Mouse (Mus musculus) bone marrow, adult 2 months (tissue): Measurements from ENCODE around the gene Zfp697. TPM values are rescaled to one million over a fixed set of nuclear protein-coding genes. Genes with fewer than 3 reads are reported as not detected.
"Not testable (repeated sequence)": the region's sequence is repeated elsewhere in the genome, so short reads cannot be mapped to it uniquely, and the experiment has no call there.

Experiments
- H3K27ac ChIP-seq: fragments of 200-500 bp; 2 replicates; pipeline ENCODE4 v1.5.1; 2012; ENCODE audit warnings: low read depth, mild to moderate bottlenecking, control low read depth, inconsistent platforms, low read length; ENCODE audit not compliant: control insufficient read depth, poor library complexity, insufficient read depth
- H3K4me1 ChIP-seq: fragments of 200-500 bp; 2 replicates; pipeline ENCODE4 v1.6.1; 2011; ENCODE audit warnings: low read length; ENCODE audit not compliant: control insufficient read depth, insufficient read depth
- H3K4me3 ChIP-seq: fragments of 200-500 bp; replicated peaks from 2 replicates; pipeline ENCODE3; 2011; ENCODE audit warnings: mild to moderate bottlenecking, low read depth, low read length, control low read depth; ENCODE audit not compliant: control insufficient read depth
- CTCF ChIP-seq: fragments of 200-500 bp; IDR thresholded peaks from 2 replicates; pipeline ENCODE4 v1.5.1; 2011; ENCODE audit warnings: low read length, control low read depth; ENCODE audit not compliant: control insufficient read depth, insufficient read depth
- POLR2A ChIP-seq: fragments of 200-500 bp; IDR thresholded peaks from 2 replicates; pipeline ENCODE4 v1.6.1; 2011; ENCODE audit warnings: low read depth, mild to moderate bottlenecking, control low read depth, low read length, borderline replicate concordance; ENCODE audit not compliant: control insufficient read depth
- WGBS: fragments of 180-500 bp; shearing (Covaris S2); methylation state at CpG from one replicate; pipeline ENCODE4 v1.1.7; 2018; 5-methylcytosine and 5-hydroxymethylcytosine counted together
- polyA plus RNA-seq: library from polyadenylated mRNA; stranded (reverse); fragments of >200 nt; gene quantifications from 2 replicates; pipeline ENCODE4 v1.2.4, GENCODE M21; 2011; ENCODE audit warnings: low replicate concordance; ENCODE audit not compliant: missing spikeins, insufficient read depth, insufficient read length

The Zfp697 gene
- polyA plus RNA-seq, 1 experiment: not detected

GRCm38 (mm10) chr3:98550832-98551231 lies 168.6 kb downstream of the Zfp697 start:
- WGBS: no CpG with 5 or more reads among the region's 1 CpGs
- not testable (repeated sequence) for H3K27ac ChIP-seq, H3K4me1 ChIP-seq, H3K4me3 ChIP-seq

GRCm38 (mm10) chr3:98560711-98561110 lies 178.4 kb downstream of the Zfp697 start:
- WGBS: no CpG with 5 or more reads among the region's 5 CpGs
- not testable (repeated sequence) for H3K27ac ChIP-seq, H3K4me3 ChIP-seq, H3K4me1 ChIP-seq

- H3K27ac ChIP-seq, H3K4me1 ChIP-seq, H3K4me3 ChIP-seq: not testable (repeated sequence)
- no CpG with 5 or more reads among the region's 2 CpGs for WGBS
Measured at GRCm38 (mm10) chr3:98563831-98564230, 181.6 kb downstream of the Zfp697 start.

DNA sequence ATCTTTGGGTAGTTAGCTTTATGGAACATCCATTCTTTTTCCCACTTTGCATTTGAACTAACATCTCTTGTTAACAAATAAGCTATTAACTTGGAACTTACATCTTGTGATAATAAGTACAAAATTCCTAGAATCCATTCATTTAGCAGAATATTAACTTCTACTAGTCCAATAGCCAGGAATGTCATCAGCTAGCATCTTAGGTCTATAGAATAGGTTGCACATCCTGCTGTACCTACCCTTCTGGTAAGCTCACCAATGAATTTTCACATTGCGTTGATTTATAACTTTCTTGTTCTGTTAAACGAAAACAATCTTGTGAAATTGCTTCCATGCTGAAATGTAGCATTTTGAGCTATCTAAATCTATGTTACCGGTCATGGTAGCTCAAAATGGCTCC lies 182.6 kb downstream of the Zfp697 start:
- H3K4me3 ChIP-seq, H3K27ac ChIP-seq, H3K4me1 ChIP-seq: not testable (repeated sequence)
- WGBS: no CpG with 5 or more reads among the region's 3 CpGs

DNA sequence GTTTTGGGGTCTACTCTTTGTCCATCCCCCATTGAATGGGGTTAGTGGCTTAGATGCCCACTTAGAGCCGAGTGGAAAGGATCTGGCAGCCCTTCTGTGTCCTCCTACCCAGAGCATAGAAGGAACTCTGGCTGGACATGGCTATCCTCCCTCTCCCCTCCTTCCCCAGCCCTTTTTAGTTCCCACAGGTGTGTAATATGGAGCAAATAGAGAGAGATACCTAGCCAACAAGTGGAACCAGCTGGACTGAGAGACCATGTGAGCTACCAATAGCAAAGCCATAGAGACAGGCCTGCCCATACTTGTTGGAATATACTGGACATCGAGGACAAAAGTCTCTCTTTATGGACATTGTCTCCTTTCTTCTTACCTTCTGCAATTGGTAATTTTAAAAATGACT lies 185.5 kb downstream of the Zfp697 start:
- not testable (repeated sequence) for H3K27ac ChIP-seq, H3K4me3 ChIP-seq, H3K4me1 ChIP-seq
- 72% methylated on average over 2 of the region's 2 CpGs for WGBS

- H3K27ac ChIP-seq, H3K4me3 ChIP-seq, H3K4me1 ChIP-seq: not testable (repeated sequence)
- 67% methylated on average over 1 of the region's 1 CpGs for WGBS
Measured at GRCm38 (mm10) chr3:98581024-98581423, 198.8 kb downstream of the Zfp697 start.

- not testable (repeated sequence) for H3K4me1 ChIP-seq, H3K4me3 ChIP-seq, H3K27ac ChIP-seq
- WGBS: no CpG with 5 or more reads among the region's 1 CpGs
Measured at GRCm38 (mm10) chr3:98582202-98582601, 199.9 kb downstream of the Zfp697 start.

GRCm38 (mm10) chr3:98582622-98583021 lies 200.4 kb downstream of the Zfp697 start:
- not testable (repeated sequence) for H3K4me1 ChIP-seq, H3K27ac ChIP-seq, H3K4me3 ChIP-seq

DNA sequence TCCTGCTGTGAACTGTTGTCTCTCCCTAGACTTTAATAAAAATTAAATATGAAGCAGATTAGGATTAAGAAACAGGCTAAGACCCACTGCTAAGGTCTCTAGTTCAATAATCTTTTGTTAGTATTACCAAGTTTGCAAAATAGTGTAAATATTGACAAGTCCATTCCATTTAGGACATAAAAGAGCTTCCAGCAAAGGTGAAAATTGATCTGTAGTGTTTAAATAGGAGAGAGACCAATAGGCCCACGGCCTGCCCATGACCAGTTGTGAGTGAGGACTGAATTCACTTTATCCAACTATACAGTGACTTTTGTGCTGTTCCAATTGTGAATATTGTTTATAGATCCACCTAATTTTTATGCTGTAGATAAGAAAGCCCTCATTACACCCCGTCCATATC lies 205.5 kb downstream of the Zfp697 start:
- no peak overlapping the region for H3K27ac ChIP-seq
- no peaks in the 10 kb centered on the region for H3K4me1 ChIP-seq
- H3K4me3 ChIP-seq: no peak overlapping the region
- TF ChIP-seq CTCF (no peak), POLR2A (no peak)
- WGBS: 73% methylated on average over 2 of the region's 2 CpGs

DNA sequence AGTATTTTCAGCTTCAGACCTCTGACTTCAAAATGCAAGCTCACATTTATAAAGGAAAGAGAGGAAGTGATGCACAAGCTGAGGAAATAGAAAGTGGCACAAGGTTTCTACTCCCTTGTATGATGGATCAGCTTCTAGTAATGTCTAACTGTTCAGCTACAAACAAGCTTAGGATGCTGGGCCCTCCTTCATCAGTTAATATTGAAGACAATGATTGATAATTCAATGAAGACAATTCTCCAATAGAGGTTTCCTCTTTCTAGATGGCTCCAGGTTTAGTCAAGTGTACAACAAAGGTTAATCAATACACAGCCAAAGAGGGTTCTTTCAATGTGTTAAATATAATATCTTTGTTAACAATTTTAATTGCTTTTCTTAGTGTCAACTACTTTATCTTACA lies 206.4 kb downstream of the Zfp697 start, which contains the start of gene Gm10681:
Gene Gm10681, minus strand, starts transcription at position 101 of the 400 bp plus-strand sequence.
- TF ChIP-seq POLR2A (no peak), CTCF (no peak)
- Histone ChIP-seq H3K4me1 (no peaks in the 10 kb centered on the region), H3K27ac (no peak within 1 kb of the TSS), H3K4me3 (no peak within 1 kb of the TSS)

GRCm38 (mm10) chr3:98613540-98613939 lies 231.3 kb downstream of the Zfp697 start:
- H3K4me3 ChIP-seq, H3K4me1 ChIP-seq, H3K27ac ChIP-seq: not testable (repeated sequence)
